Mouse (Mus musculus) lung, embryonic 14.5 days (tissue): Measurements from ENCODE around the gene Ap1s3. TPM values are rescaled to one million over a fixed set of nuclear protein-coding genes. Genes with fewer than 3 reads are reported as not detected.
A peak's percentile ranks its signal among the peaks of the same experiment; 100 is the strongest.

Experiments
- ATAC-seq: fragments of 200-750 bp; cut with Nextera tagmentation; 2 replicates; pipeline ENCODE4 v1.8.0; 2017; ENCODE audit warnings: mild to moderate bottlenecking, moderate TSS enrichment, moderate library complexity; ENCODE audit not compliant: insufficient read depth
- DNase-seq: peaks from one replicate; pipeline ENCODE4 v3.0.0-alpha.2; 2015
- H3K27ac ChIP-seq: fragments of 300-500 bp; sonication (generic); 2 replicates; pipeline ENCODE4 v1.5.1; 2014; ENCODE audit warnings: low read depth, mild to moderate bottlenecking, moderate library complexity
- H3K27me3 ChIP-seq: fragments of 300-500 bp; sonication (generic); 2 replicates; pipeline ENCODE4 v1.6.1; 2014; ENCODE audit warnings: low read length, control low read depth; ENCODE audit not compliant: insufficient read depth
- H3K36me3 ChIP-seq: fragments of 300-500 bp; sonication (generic); 2 replicates; pipeline ENCODE4 v1.6.1; 2014; ENCODE audit warnings: control low read depth; ENCODE audit not compliant: insufficient read depth
- H3K4me1 ChIP-seq: fragments of 300-500 bp; sonication (generic); 2 replicates; pipeline ENCODE4 v1.6.1; 2014; ENCODE audit warnings: antibody characterized with exemption, control low read depth; ENCODE audit not compliant: insufficient read depth
- H3K4me2 ChIP-seq: fragments of 300-500 bp; sonication (generic); 2 replicates; pipeline ENCODE4 v1.6.1; 2014; ENCODE audit warnings: mild to moderate bottlenecking
- H3K4me3 ChIP-seq: fragments of 300-500 bp; sonication (generic); 2 replicates; pipeline ENCODE4 v1.5.1; 2014; ENCODE audit warnings: low read depth, low read length
- H3K9ac ChIP-seq: fragments of 300-500 bp; sonication (generic); 2 replicates; pipeline ENCODE4 v1.6.1; 2014
- H3K9me3 ChIP-seq: fragments of 300-500 bp; sonication (generic); 2 replicates; pipeline ENCODE4 v1.6.1; 2016; ENCODE audit warnings: low read depth, low read length, control low read depth
- CTCF ChIP-seq: IDR thresholded peaks from 2 replicates; pipeline ENCODE4 v1.5.1; 2016; ENCODE audit warnings: antibody characterized with exemption, low read depth
- WGBS: fragments of 180-500 bp; shearing (Covaris S2); extraction: QIAGEN DNeasy Blood & Tissue Kit; methylation state at CpG from one replicate; pipeline ENCODE4 v1.1.7; 2014; 5-methylcytosine and 5-hydroxymethylcytosine counted together
- polyA plus RNA-seq: library from polyadenylated mRNA; unstranded; fragments of >200 nt; fragmentation: Nextera tagmentation; extraction: Ambion mirVana; gene quantifications from 2 replicates; pipeline ENCODE4 v1.2.1, GENCODE M21; 2014

The Ap1s3 gene
- polyA plus RNA-seq, 1 experiment from 2014 or later = 0.51 TPM

- no peak overlapping the region for H3K4me3 ChIP-seq
- no peaks in the 10 kb centered on the region for H3K27me3 ChIP-seq
- DNase-seq (peak; percentile 2), ATAC-seq (no peak)
- H3K4me1 ChIP-seq = no peaks in the 10 kb centered on the region
- no peak for TF ChIP-seq CTCF
- H3K4me2 ChIP-seq = no peak overlapping the region
- 52% methylated on average over 6 of the region's 6 CpGs for WGBS
- no peaks in the 10 kb centered on the region for H3K36me3 ChIP-seq
- H3K9me3 ChIP-seq = no peaks in the 10 kb centered on the region
- no peak overlapping the region for H3K27ac ChIP-seq
- no peak overlapping the region for H3K9ac ChIP-seq
Observed at GRCm38 (mm10) chr1:79641355-79641754, 30.4 kb downstream of the Ap1s3 start.

GRCm38 (mm10) chr1:79640151-79640550 is 31.6 kb downstream of the Ap1s3 start:
- no peak for ATAC-seq
- Histone ChIP-seq H3K27ac (no peak overlapping the region), H3K4me2 (no peak overlapping the region), H3K36me3 (no peaks in the 10 kb centered on the region), H3K9ac (no peak overlapping the region), H3K9me3 (no peaks in the 10 kb centered on the region), H3K4me3 (no peak overlapping the region), H3K27me3 (no peaks in the 10 kb centered on the region), H3K4me1 (no peaks in the 10 kb centered on the region)
- DNase-seq = peak; percentile 78
- peak; percentile 66 for TF ChIP-seq CTCF
- 69% methylated on average over 7 of the region's 7 CpGs for WGBS

GRCm38 (mm10) chr1:79639683-79640082 is 32.1 kb downstream of the Ap1s3 start:
- no peak for TF ChIP-seq CTCF
- DNase-seq (no peak), ATAC-seq (no peak)
- no peaks in the 10 kb centered on the region for H3K4me1 ChIP-seq
- H3K27me3 ChIP-seq = no peaks in the 10 kb centered on the region
- H3K4me2 ChIP-seq = no peak overlapping the region
- no peak overlapping the region for H3K27ac ChIP-seq
- H3K36me3 ChIP-seq = no peaks in the 10 kb centered on the region
- WGBS = 69% methylated on average over 5 of the region's 5 CpGs
- no peaks in the 10 kb centered on the region for H3K9me3 ChIP-seq
- H3K4me3 ChIP-seq = no peak overlapping the region
- no peak overlapping the region for H3K9ac ChIP-seq

- H3K4me1 ChIP-seq = no peaks in the 10 kb centered on the region
- DNase-seq (no peak), ATAC-seq (no peak)
Observed at GRCm38 (mm10) chr1:79639107-79639506, 32.7 kb downstream of the Ap1s3 start.

GRCm38 (mm10) chr1:79637768-79638167 is 34.0 kb downstream of the Ap1s3 start:
- H3K27me3 ChIP-seq = no peaks in the 10 kb centered on the region
- DNase-seq (no peak), ATAC-seq (no peak)
- H3K4me3 ChIP-seq = no peak overlapping the region
- WGBS = 91% methylated on average over 2 of the region's 2 CpGs
- H3K9ac ChIP-seq = no peak overlapping the region
- no peak for TF ChIP-seq CTCF
- no peaks in the 10 kb centered on the region for H3K9me3 ChIP-seq
- H3K27ac ChIP-seq = no peak overlapping the region
- H3K4me1 ChIP-seq = no peaks in the 10 kb centered on the region
- H3K36me3 ChIP-seq = no peaks in the 10 kb centered on the region
- H3K4me2 ChIP-seq = no peak overlapping the region

More at GRCm38 (mm10) chr1:79639107-79639506, 32.7 kb downstream of the Ap1s3 start:
- H3K9me3 ChIP-seq = no peaks in the 10 kb centered on the region
- H3K9ac ChIP-seq = no peak overlapping the region
- no peaks in the 10 kb centered on the region for H3K36me3 ChIP-seq
- no peak overlapping the region for H3K4me3 ChIP-seq
- no peak overlapping the region for H3K27ac ChIP-seq
- 84% methylated on average over 6 of the region's 6 CpGs for WGBS
- no peaks in the 10 kb centered on the region for H3K27me3 ChIP-seq
- TF ChIP-seq CTCF = no peak
- H3K4me2 ChIP-seq = no peak overlapping the region

- no peak for DNase-seq
- H3K36me3 ChIP-seq = no peaks in the 10 kb centered on the region
- TF ChIP-seq CTCF = no peak
Observed at GRCm38 (mm10) chr1:79631521-79631920, 40.3 kb downstream of the Ap1s3 start.

GRCm38 (mm10) chr1:79629726-79630125 is 42.0 kb downstream of the Ap1s3 start:
- Histone ChIP-seq H3K27ac (no peak overlapping the region), H3K9me3 (no peaks in the 10 kb centered on the region), H3K4me1 (no peaks in the 10 kb centered on the region), H3K36me3 (no peaks in the 10 kb centered on the region), H3K27me3 (no peaks in the 10 kb centered on the region), H3K9ac (no peak overlapping the region), H3K4me3 (no peak overlapping the region), H3K4me2 (no peak overlapping the region)
- WGBS = 68% methylated on average over 5 of the region's 5 CpGs
- no peak for TF ChIP-seq CTCF
- DNase-seq (no peak), ATAC-seq (no peak)

More at GRCm38 (mm10) chr1:79631521-79631920, 40.3 kb downstream of the Ap1s3 start:
- H3K4me2 ChIP-seq = no peak overlapping the region
- no peak overlapping the region for H3K27ac ChIP-seq
- H3K4me3 ChIP-seq = no peak overlapping the region
- no peak overlapping the region for H3K9ac ChIP-seq
- H3K4me1 ChIP-seq = no peaks in the 10 kb centered on the region
- H3K27me3 ChIP-seq = no peaks in the 10 kb centered on the region
- 85% methylated on average over 4 of the region's 4 CpGs for WGBS
- ATAC-seq = no peak
- no peaks in the 10 kb centered on the region for H3K9me3 ChIP-seq

- WGBS = 43% methylated on average over 4 of the region's 4 CpGs
- no peaks in the 10 kb centered on the region for H3K27me3 ChIP-seq
- no peak overlapping the region for H3K4me2 ChIP-seq
- peak; percentile 31 for DNase-seq
- H3K36me3 ChIP-seq = no peaks in the 10 kb centered on the region
- H3K27ac ChIP-seq = no peak overlapping the region
- no peak overlapping the region for H3K9ac ChIP-seq
- no peak overlapping the region for H3K4me3 ChIP-seq
- no peaks in the 10 kb centered on the region for H3K4me1 ChIP-seq
- TF ChIP-seq CTCF = peak; percentile 52
- H3K9me3 ChIP-seq = no peaks in the 10 kb centered on the region
- ATAC-seq = no peak
Observed at GRCm38 (mm10) chr1:79626140-79626539, 45.6 kb downstream of the Ap1s3 start.
